Mouse (Mus musculus): ENCODE measurements around the gene Mrc2. TPM values are rescaled to one million over a fixed set of nuclear protein-coding genes. Genes with fewer than 3 reads are reported as not detected.

The Mrc2 gene
- polyA plus RNA-seq, 1 experiment from 2014 or later, result 0.32 TPM

- peak; percentile 49 for ATAC-seq
- no peak for TF ChIP-seq EP300 (IDR thresholded peaks at IDR 0.05; ENCODE audit: low read depth)
- no peak for TF ChIP-seq CTCF (IDR thresholded peaks at IDR 0.05; ENCODE audit: low read depth)
These were observed 57.4 kb downstream of the Mrc2 start for GRCm38 (mm10) chr11:105349780-105350324.

GRCm38 (mm10) chr11:105350643-105351042 is 58.2 kb downstream of the Mrc2 start:
- ATAC-seq (no peak), DNase-seq (no peak)
- no peak overlapping the region for H3K27ac ChIP-seq (ENCODE audit: low read depth)
- no peak overlapping the region for H3K9ac ChIP-seq (replicated peaks)
- H3K27me3 ChIP-seq (ENCODE audit: insufficient read depth, low read length), result no peaks in the 10 kb centered on the region
- H3K36me3 ChIP-seq (replicated peaks; ENCODE audit: insufficient read depth, low read length), result no peaks in the 10 kb centered on the region
- H3K4me1 ChIP-seq (ENCODE audit: insufficient read depth), result peaks cover 14% of the 10 kb centered on the region
- no peak overlapping the region for H3K4me3 ChIP-seq (ENCODE audit: low read depth, low read length)
- TF ChIP-seq EP300 (IDR thresholded peaks at IDR 0.05; ENCODE audit: low read depth), result no peak
- TF ChIP-seq CTCF (IDR thresholded peaks at IDR 0.05; ENCODE audit: low read depth), result no peak
- H3K4me2 ChIP-seq (ENCODE audit: low read depth, low read length), result no peak overlapping the region
- H3K9me3 ChIP-seq (ENCODE audit: low read length), result no peaks in the 10 kb centered on the region
- 83% methylated on average over 7 of the region's 7 CpGs for WGBS (ENCODE audit: insufficient replicate concordance)

More at GRCm38 (mm10) chr11:105349780-105350324, 57.4 kb downstream of the Mrc2 start:
- H3K4me2 ChIP-seq (ENCODE audit: low read depth, low read length), result peak overlapping the region; percentile 42
- H3K9me3 ChIP-seq (ENCODE audit: low read length), result no peaks in the 10 kb centered on the region
- H3K27ac ChIP-seq (ENCODE audit: low read depth), result no peak overlapping the region
- H3K27me3 ChIP-seq (ENCODE audit: insufficient read depth, low read length), result no peaks in the 10 kb centered on the region
- no peaks in the 10 kb centered on the region for H3K36me3 ChIP-seq (replicated peaks; ENCODE audit: insufficient read depth, low read length)
- H3K9ac ChIP-seq (replicated peaks), result no peak overlapping the region
- H3K4me3 ChIP-seq (ENCODE audit: low read depth, low read length), result no peak overlapping the region
- WGBS (ENCODE audit: insufficient replicate concordance), result 80% methylated on average over 19 of the region's 19 CpGs
- DNase-seq, result peak; percentile 55
- H3K4me1 ChIP-seq (ENCODE audit: insufficient read depth), result peaks cover 14% of the 10 kb centered on the region

GRCm38 (mm10) chr11:105352152-105352551 is 59.7 kb downstream of the Mrc2 start:
- Histone ChIP-seq H3K36me3 (replicated peaks; ENCODE audit: insufficient read depth, low read length) (no peaks in the 10 kb centered on the region), H3K27me3 (ENCODE audit: insufficient read depth, low read length) (no peaks in the 10 kb centered on the region), H3K9me3 (ENCODE audit: low read length) (no peaks in the 10 kb centered on the region), H3K4me1 (ENCODE audit: insufficient read depth) (peaks cover 14% of the 10 kb centered on the region), H3K4me2 (ENCODE audit: low read depth, low read length) (no peak overlapping the region), H3K9ac (replicated peaks) (no peak overlapping the region), H3K4me3 (ENCODE audit: low read depth, low read length) (no peak overlapping the region), H3K27ac (ENCODE audit: low read depth) (no peak overlapping the region)
- 61% methylated on average over 8 of the region's 8 CpGs for WGBS (ENCODE audit: insufficient replicate concordance)
- DNase-seq (no peak), ATAC-seq (no peak)
- TF ChIP-seq CTCF (IDR thresholded peaks at IDR 0.05; ENCODE audit: low read depth) (no peak), EP300 (IDR thresholded peaks at IDR 0.05; ENCODE audit: low read depth) (no peak)

- TF ChIP-seq CTCF (IDR thresholded peaks at IDR 0.05; ENCODE audit: low read depth) (no peak), EP300 (IDR thresholded peaks at IDR 0.05; ENCODE audit: low read depth) (no peak)
- Histone ChIP-seq H3K36me3 (replicated peaks; ENCODE audit: insufficient read depth, low read length) (no peaks in the 10 kb centered on the region), H3K4me2 (ENCODE audit: low read depth, low read length) (no peak overlapping the region), H3K4me3 (ENCODE audit: low read depth, low read length) (no peak overlapping the region), H3K9me3 (ENCODE audit: low read length) (no peaks in the 10 kb centered on the region), H3K4me1 (ENCODE audit: insufficient read depth) (peaks cover 14% of the 10 kb centered on the region), H3K9ac (replicated peaks) (no peak overlapping the region), H3K27ac (ENCODE audit: low read depth) (no peak overlapping the region), H3K27me3 (ENCODE audit: insufficient read depth, low read length) (no peaks in the 10 kb centered on the region)
- DNase-seq, result peak; percentile 51
- 0 out of 2 replicates have a peak, but pooled peaks have one; percentile 13 for ATAC-seq
- 48% methylated on average over 9 of the region's 9 CpGs for WGBS (ENCODE audit: insufficient replicate concordance)
These were observed 60.8 kb downstream of the Mrc2 start for GRCm38 (mm10) chr11:105352954-105353890.

- Histone ChIP-seq H3K9me3 (ENCODE audit: low read length) (no peaks in the 10 kb centered on the region), H3K4me2 (ENCODE audit: low read depth, low read length) (no peak overlapping the region), H3K9ac (replicated peaks) (no peak overlapping the region), H3K27ac (ENCODE audit: low read depth) (no peak overlapping the region), H3K4me3 (ENCODE audit: low read depth, low read length) (no peak overlapping the region), H3K36me3 (replicated peaks; ENCODE audit: insufficient read depth, low read length) (no peaks in the 10 kb centered on the region), H3K27me3 (ENCODE audit: insufficient read depth, low read length) (no peaks in the 10 kb centered on the region), H3K4me1 (ENCODE audit: insufficient read depth) (peaks cover 14% of the 10 kb centered on the region)
- WGBS (ENCODE audit: insufficient replicate concordance), result 84% methylated on average over 4 of the region's 4 CpGs
- ATAC-seq (no peak), DNase-seq (no peak)
- TF ChIP-seq EP300 (IDR thresholded peaks at IDR 0.05; ENCODE audit: low read depth) (no peak), CTCF (IDR thresholded peaks at IDR 0.05; ENCODE audit: low read depth) (no peak)
These were observed 61.4 kb downstream of the Mrc2 start for GRCm38 (mm10) chr11:105353891-105354280.

GRCm38 (mm10) chr11:105356301-105356700 is 63.9 kb downstream of the Mrc2 start:
- DNase-seq (no peak), ATAC-seq (no peak)
- H3K9ac ChIP-seq (replicated peaks), result no peak overlapping the region
- H3K4me2 ChIP-seq (ENCODE audit: low read depth, low read length), result no peak overlapping the region
- no peak overlapping the region for H3K27ac ChIP-seq (ENCODE audit: low read depth)
- H3K9me3 ChIP-seq (ENCODE audit: low read length), result no peaks in the 10 kb centered on the region
- no peaks in the 10 kb centered on the region for H3K27me3 ChIP-seq (ENCODE audit: insufficient read depth, low read length)
- TF ChIP-seq EP300 (IDR thresholded peaks at IDR 0.05; ENCODE audit: low read depth) (no peak), CTCF (IDR thresholded peaks at IDR 0.05; ENCODE audit: low read depth) (no peak)
- 51% methylated on average over 7 of the region's 7 CpGs for WGBS (ENCODE audit: insufficient replicate concordance)
- peaks cover 5% of the 10 kb centered on the region for H3K4me1 ChIP-seq (ENCODE audit: insufficient read depth)
- no peak overlapping the region for H3K4me3 ChIP-seq (ENCODE audit: low read depth, low read length)
- H3K36me3 ChIP-seq (replicated peaks; ENCODE audit: insufficient read depth, low read length), result no peaks in the 10 kb centered on the region

Data from liver, postnatal 0 days (tissue).